Mouse (Mus musculus): ENCODE measurements around the gene Slc13a5. TPM values are rescaled to one million over a fixed set of nuclear protein-coding genes. Genes with fewer than 3 reads are reported as not detected.

Slc13a5 gene
- polyA plus RNA-seq, 1 experiment from 2014 or later = not detected

- Histone ChIP-seq H3K4me1 (ENCODE audit: control insufficient read depth, low read depth, low read length) (no peaks in the 10 kb centered on the region), H3K9ac (ENCODE audit: low read depth, low read length) (no peak overlapping the region), H3K27ac (ENCODE audit: low read length) (no peak overlapping the region), H3K4me3 (ENCODE audit: low read depth, low read length) (no peak overlapping the region), H3K27me3 (ENCODE audit: control insufficient read depth, insufficient read depth, low read depth, low read length) (no peaks in the 10 kb centered on the region), H3K9me3 (replicated peaks; ENCODE audit: control insufficient read depth, low read length) (no peaks in the 10 kb centered on the region), H3K4me2 (ENCODE audit: low read depth, low read length) (no peak overlapping the region), H3K36me3 (ENCODE audit: control insufficient read depth, insufficient read depth) (no peaks in the 10 kb centered on the region)
- whole genome bisulfite sequencing (ENCODE audit: insufficient replicate concordance) = 55% methylated on average over 5 of the region's 5 CpGs
- no peak for ATAC-seq (ENCODE audit: low read depth)
These were observed 14.3 kb upstream of the Slc13a5 start for GRCm38 (mm10) chr11:72281143-72281851.

- Histone ChIP-seq H3K4me3 (ENCODE audit: low read depth, low read length) (no peak overlapping the region), H3K4me1 (ENCODE audit: control insufficient read depth, low read depth, low read length) (no peaks in the 10 kb centered on the region), H3K27ac (ENCODE audit: low read length) (no peak overlapping the region), H3K27me3 (ENCODE audit: control insufficient read depth, insufficient read depth, low read depth, low read length) (no peaks in the 10 kb centered on the region), H3K36me3 (ENCODE audit: control insufficient read depth, insufficient read depth) (no peaks in the 10 kb centered on the region), H3K9ac (ENCODE audit: low read depth, low read length) (no peak overlapping the region), H3K4me2 (ENCODE audit: low read depth, low read length) (no peak overlapping the region), H3K9me3 (replicated peaks; ENCODE audit: control insufficient read depth, low read length) (no peaks in the 10 kb centered on the region)
- 41% methylated on average over 3 of the region's 3 CpGs for WGBS (ENCODE audit: insufficient replicate concordance)
- ATAC-seq (ENCODE audit: low read depth) = no peak
These were observed 6.3 kb upstream of the Slc13a5 start for GRCm38 (mm10) chr11:72273341-72273740.

DNA sequence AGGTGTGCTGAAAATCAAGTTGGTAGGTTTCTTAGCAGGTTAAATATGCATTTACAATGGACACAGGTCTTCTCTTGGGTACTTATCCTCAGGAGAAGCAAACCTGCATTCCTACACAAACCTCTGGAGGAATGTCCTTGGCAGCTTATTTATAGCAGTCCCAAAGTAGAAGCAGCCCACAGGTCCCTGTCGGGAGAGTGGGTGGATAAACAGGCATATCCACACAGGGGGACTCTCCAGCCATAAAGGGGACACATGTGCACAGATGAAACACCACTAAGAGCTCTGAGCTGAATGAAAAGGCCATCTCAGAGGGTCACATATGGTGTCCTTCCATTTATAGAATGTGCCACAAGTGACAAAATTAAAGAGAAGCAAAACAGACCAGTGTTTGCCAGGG, 4.7 kb upstream of the Slc13a5 start:
- ATAC-seq (ENCODE audit: low read depth) = no peak
- WGBS (ENCODE audit: insufficient replicate concordance) = 24% methylated on average over 1 of the region's 1 CpGs
- peaks cover 6% of the 10 kb centered on the region for H3K27me3 ChIP-seq (ENCODE audit: control insufficient read depth, insufficient read depth, low read depth, low read length)
- H3K4me2 ChIP-seq (ENCODE audit: low read depth, low read length) = no peak overlapping the region
- H3K4me3 ChIP-seq (ENCODE audit: low read depth, low read length) = no peak overlapping the region
- H3K27ac ChIP-seq (ENCODE audit: low read length) = no peak overlapping the region
- H3K4me1 ChIP-seq (ENCODE audit: control insufficient read depth, low read depth, low read length) = no peaks in the 10 kb centered on the region
- H3K9ac ChIP-seq (ENCODE audit: low read depth, low read length) = no peak overlapping the region
- H3K36me3 ChIP-seq (ENCODE audit: control insufficient read depth, insufficient read depth) = no peaks in the 10 kb centered on the region
- H3K9me3 ChIP-seq (replicated peaks; ENCODE audit: control insufficient read depth, low read length) = no peaks in the 10 kb centered on the region

GRCm38 (mm10) chr11:72266207-72266959, 639 bp downstream of the Slc13a5 start:
- peak overlapping the region; percentile 55 for H3K4me2 ChIP-seq (ENCODE audit: low read depth, low read length)

DNA sequence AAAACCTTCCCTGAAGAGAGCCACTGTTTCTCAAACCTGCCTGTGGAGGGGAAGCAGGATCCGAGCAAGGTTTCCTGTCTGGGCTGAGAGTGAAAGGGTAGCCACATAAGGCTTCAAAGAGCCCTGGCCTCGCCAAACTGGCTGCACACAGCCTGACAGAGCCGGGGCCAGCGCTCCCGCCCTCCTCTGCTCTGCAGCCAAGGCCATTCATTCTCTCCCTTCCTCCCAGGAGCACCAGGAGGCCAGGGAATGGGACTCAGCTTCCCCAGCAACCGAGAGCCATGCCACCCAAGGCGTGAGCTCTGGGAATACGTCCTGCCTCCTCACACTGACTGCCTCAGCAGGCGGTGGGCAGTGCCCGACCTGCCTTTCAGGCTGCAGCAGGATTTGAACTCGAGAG, 1.5 kb downstream of the Slc13a5 start:
- no peak overlapping the region for H3K4me2 ChIP-seq (ENCODE audit: low read depth, low read length)
- no peak overlapping the region for H3K9ac ChIP-seq (ENCODE audit: low read depth, low read length)
- H3K4me1 ChIP-seq (ENCODE audit: control insufficient read depth, low read depth, low read length) = no peaks in the 10 kb centered on the region
- H3K27ac ChIP-seq (ENCODE audit: low read length) = no peak overlapping the region
- H3K4me3 ChIP-seq (ENCODE audit: low read depth, low read length) = no peak overlapping the region
- H3K27me3 ChIP-seq (ENCODE audit: control insufficient read depth, insufficient read depth, low read depth, low read length) = peaks cover 28% of the 10 kb centered on the region
- no peaks in the 10 kb centered on the region for H3K9me3 ChIP-seq (replicated peaks; ENCODE audit: control insufficient read depth, low read length)
- no peaks in the 10 kb centered on the region for H3K36me3 ChIP-seq (ENCODE audit: control insufficient read depth, insufficient read depth)
- ATAC-seq (ENCODE audit: low read depth) = no peak
- 7% methylated on average over 11 of the region's 11 CpGs for WGBS (ENCODE audit: insufficient replicate concordance)

More at GRCm38 (mm10) chr11:72266207-72266959, 639 bp downstream of the Slc13a5 start:
- H3K4me3 ChIP-seq (ENCODE audit: low read depth, low read length) = peak overlapping the region; percentile 38
- H3K27me3 ChIP-seq (ENCODE audit: control insufficient read depth, insufficient read depth, low read depth, low read length) = peaks cover 28% of the 10 kb centered on the region
- H3K36me3 ChIP-seq (ENCODE audit: control insufficient read depth, insufficient read depth) = no peaks in the 10 kb centered on the region
- no peak for ATAC-seq (ENCODE audit: low read depth)
- H3K9ac ChIP-seq (ENCODE audit: low read depth, low read length) = no peak overlapping the region
- 1% methylated on average over 46 of the region's 46 CpGs for WGBS (ENCODE audit: insufficient replicate concordance)
- H3K9me3 ChIP-seq (replicated peaks; ENCODE audit: control insufficient read depth, low read length) = no peaks in the 10 kb centered on the region
- H3K27ac ChIP-seq (ENCODE audit: low read length) = no peak overlapping the region
- H3K4me1 ChIP-seq (ENCODE audit: control insufficient read depth, low read depth, low read length) = no peaks in the 10 kb centered on the region

- ATAC-seq (ENCODE audit: low read depth) = no peak
- no peak overlapping the region for H3K9ac ChIP-seq (ENCODE audit: low read depth, low read length)
- 39% methylated on average over 2 of the region's 2 CpGs for WGBS (ENCODE audit: insufficient replicate concordance)
- H3K4me3 ChIP-seq (ENCODE audit: low read depth, low read length) = no peak overlapping the region
- H3K36me3 ChIP-seq (ENCODE audit: control insufficient read depth, insufficient read depth) = no peaks in the 10 kb centered on the region
- H3K4me1 ChIP-seq (ENCODE audit: control insufficient read depth, low read depth, low read length) = no peaks in the 10 kb centered on the region
- H3K9me3 ChIP-seq (replicated peaks; ENCODE audit: control insufficient read depth, low read length) = no peaks in the 10 kb centered on the region
- no peak overlapping the region for H3K4me2 ChIP-seq (ENCODE audit: low read depth, low read length)
- no peak overlapping the region for H3K27ac ChIP-seq (ENCODE audit: low read length)
- no peaks in the 10 kb centered on the region for H3K27me3 ChIP-seq (ENCODE audit: control insufficient read depth, insufficient read depth, low read depth, low read length)
These were observed 10.6 kb downstream of the Slc13a5 start for GRCm38 (mm10) chr11:72256441-72256840.

DNA sequence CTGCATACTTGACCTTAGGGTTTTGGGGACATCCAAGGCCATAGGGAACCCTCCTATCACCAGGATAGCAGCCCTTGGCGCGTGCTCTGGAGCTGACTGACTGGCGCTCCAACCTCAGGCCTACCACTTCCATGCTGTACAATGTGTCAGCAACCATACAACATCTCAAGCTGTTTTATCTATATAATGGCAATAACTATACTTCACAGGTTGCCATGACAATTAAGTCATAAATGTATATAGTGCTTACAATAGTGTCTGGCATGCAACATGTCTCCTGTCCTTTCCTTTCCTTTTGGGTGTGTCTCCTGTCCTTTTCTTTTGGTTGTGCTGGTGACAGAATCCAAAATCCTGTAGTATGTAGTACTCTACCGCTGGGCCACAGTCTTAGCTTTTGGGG, 11.4 kb downstream of the Slc13a5 start:
- Histone ChIP-seq H3K4me1 (ENCODE audit: control insufficient read depth, low read depth, low read length) (no peaks in the 10 kb centered on the region), H3K27me3 (ENCODE audit: control insufficient read depth, insufficient read depth, low read depth, low read length) (peaks cover under 1% of the 10 kb centered on the region; the same call in 1 of the 2 replicates), H3K9me3 (replicated peaks; ENCODE audit: control insufficient read depth, low read length) (no peaks in the 10 kb centered on the region), H3K27ac (ENCODE audit: low read length) (no peak overlapping the region), H3K4me3 (ENCODE audit: low read depth, low read length) (no peak overlapping the region), H3K9ac (ENCODE audit: low read depth, low read length) (no peak overlapping the region), H3K36me3 (ENCODE audit: control insufficient read depth, insufficient read depth) (no peaks in the 10 kb centered on the region), H3K4me2 (ENCODE audit: low read depth, low read length) (no peak overlapping the region)
- ATAC-seq (ENCODE audit: low read depth) = no peak
- WGBS (ENCODE audit: insufficient replicate concordance) = 81% methylated on average over 4 of the region's 4 CpGs

DNA sequence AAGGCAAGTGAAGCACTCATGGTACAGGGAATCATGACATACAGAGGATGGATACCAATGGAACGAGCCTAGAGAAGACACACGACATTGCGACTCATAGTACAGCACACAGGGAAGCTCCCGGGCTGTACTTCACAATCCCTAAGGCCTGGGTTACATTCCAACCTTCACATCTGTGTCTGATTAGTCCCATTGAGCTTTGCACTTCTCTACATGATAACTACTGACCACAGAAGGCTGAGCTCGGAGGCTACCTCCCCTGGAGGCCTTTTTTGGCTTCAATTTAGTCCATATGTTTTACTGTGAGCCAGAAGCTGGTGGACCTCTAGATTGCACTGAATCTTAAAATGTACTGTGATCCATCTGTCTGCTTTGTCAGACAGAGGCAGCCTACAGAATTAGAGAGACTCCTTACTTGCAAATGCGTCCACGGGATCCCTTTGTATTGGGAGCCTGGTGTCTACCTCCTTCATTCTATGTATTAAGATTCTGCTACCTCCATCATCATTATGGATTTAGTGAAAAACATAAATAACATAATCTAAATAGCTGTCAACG, 21.7 kb downstream of the Slc13a5 start:
- Histone ChIP-seq H3K27me3 (ENCODE audit: control insufficient read depth, insufficient read depth, low read depth, low read length) (no peaks in the 10 kb centered on the region), H3K4me3 (ENCODE audit: low read depth, low read length) (no peak overlapping the region), H3K4me2 (ENCODE audit: low read depth, low read length) (no peak overlapping the region), H3K9ac (ENCODE audit: low read depth, low read length) (no peak overlapping the region), H3K4me1 (ENCODE audit: control insufficient read depth, low read depth, low read length) (no peaks in the 10 kb centered on the region), H3K27ac (ENCODE audit: low read length) (no peak overlapping the region), H3K9me3 (replicated peaks; ENCODE audit: control insufficient read depth, low read length) (no peaks in the 10 kb centered on the region), H3K36me3 (ENCODE audit: control insufficient read depth, insufficient read depth) (no peaks in the 10 kb centered on the region)
- WGBS (ENCODE audit: insufficient replicate concordance) = 65% methylated on average over 8 of the region's 8 CpGs
- ATAC-seq (ENCODE audit: low read depth) = no peak

Measured in liver, embryonic 16.5 days (tissue).